ENCODE assay signal across 20 mouse cellular contexts in the genomic region with DNA sequence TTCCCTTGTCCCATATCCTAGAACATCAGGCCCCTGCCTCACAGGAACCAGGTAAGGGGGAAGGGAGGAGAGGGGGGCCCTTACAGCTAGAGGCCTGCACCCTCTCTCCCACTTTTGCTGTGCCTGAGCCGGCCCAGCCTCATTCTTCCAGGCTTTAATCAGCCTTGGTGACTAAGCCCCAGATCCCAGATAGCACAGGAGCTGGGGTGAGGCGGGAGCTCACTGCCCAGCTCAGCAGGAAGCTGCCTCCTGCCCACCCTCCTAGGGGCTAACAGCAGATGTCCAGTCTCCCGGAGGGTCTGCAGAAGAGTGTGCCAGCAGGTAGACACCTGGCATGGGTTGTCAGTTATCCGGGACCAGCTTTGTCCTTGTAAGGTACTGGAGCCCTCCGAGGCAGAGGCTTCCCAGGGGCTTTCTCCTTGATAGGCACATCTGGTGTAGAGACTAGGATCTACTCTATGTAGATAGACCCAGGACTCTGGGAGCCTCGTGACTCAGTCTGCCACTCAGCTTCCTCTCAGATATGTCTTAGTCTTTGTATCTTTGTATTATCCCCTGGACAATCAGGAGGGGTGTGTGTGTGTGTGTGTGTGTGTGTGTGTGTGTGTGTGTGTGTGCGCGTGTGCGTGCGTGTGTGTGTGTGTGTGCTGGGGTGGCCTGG. TPM values are rescaled to one million over a fixed set of nuclear protein-coding genes. Genes with fewer than 3 reads are reported as not detected.
A peak's percentile ranks its signal among the peaks of the same experiment; 100 is the strongest.
DNase-seq lines count a peak whose midpoint lies in the region; ATAC-seq and TF ChIP-seq lines count a peak whose summit lies in the region.
"Had no signal": no experiment of that assay in that cellular context is flagged by ENCODE, and none has a peak within 500 bp of the region (broad histone marks: within the 10 kb centered on the region; RNA-seq: fewer than 3 reads in every experiment).

No protein-coding gene starts in this region.

- H3K79me2 ChIP-seq in C2C12 (ENCODE audit: control insufficient read depth, insufficient read depth) = peaks cover 18% of the 10 kb centered on the region
- no peaks in the 10 kb centered on the region for H3K79me2 ChIP-seq in myocyte (ENCODE audit: control insufficient read depth, insufficient read depth)

- H3K36me3 ChIP-seq in embryonic facial prominence, embryonic 12.5 days = peaks cover 88% of the 10 kb centered on the region
- H3K36me3 ChIP-seq in embryonic facial prominence, embryonic 10.5 days (replicated peaks) = peaks cover 96% of the 10 kb centered on the region
- H3K36me3 ChIP-seq in kidney, embryonic 16.5 days (ENCODE audit: insufficient read depth, low read length) = peaks cover 40% of the 10 kb centered on the region
- H3K36me3 ChIP-seq in C2C12 (ENCODE audit: control insufficient read depth, insufficient read depth) (peaks cover 67% of the 10 kb centered on the region), myocyte (ENCODE audit: control insufficient read depth, insufficient read depth) (peaks cover 3% of the 10 kb centered on the region)

- no peak for TF ChIP-seq POLR2A in myocyte (IDR thresholded peaks at IDR 0.05; ENCODE audit: insufficient read length, low read depth)

- H3K4me1 ChIP-seq in embryonic facial prominence, embryonic 12.5 days = no peaks in the 10 kb centered on the region
- peaks cover 12% of the 10 kb centered on the region; the same call in 1 of the 2 replicates for H3K4me1 ChIP-seq in embryonic facial prominence, embryonic 10.5 days
- H3K4me1 ChIP-seq in kidney, embryonic 16.5 days (ENCODE audit: insufficient read depth, low read length) = peaks cover 11% of the 10 kb centered on the region

- ATAC-seq in embryonic facial prominence, embryonic 12.5 days (ENCODE audit: insufficient number of reproducible peaks, insufficient read depth, low FRiP score, low TSS enrichment) = no peak
- ATAC-seq in kidney, embryonic 16.5 days (ENCODE audit: low FRiP score, low TSS enrichment) = peak; percentile 16; the same call in 1 of the 2 replicates

- no peak for TF ChIP-seq CTCF in C2C12 (IDR thresholded peaks at IDR 0.05; ENCODE audit: control insufficient read depth, insufficient read depth, insufficient read length)

- no peaks in the 10 kb centered on the region for H3K27me3 ChIP-seq in embryonic facial prominence, embryonic 12.5 days
- H3K27me3 ChIP-seq in embryonic facial prominence, embryonic 10.5 days (replicated peaks; ENCODE audit: low read depth, poor library complexity, severe bottlenecking) = no peaks in the 10 kb centered on the region
- H3K27me3 ChIP-seq in kidney, embryonic 16.5 days (ENCODE audit: insufficient read depth, low read length) = no peaks in the 10 kb centered on the region
- no peaks in the 10 kb centered on the region for H3K27me3 ChIP-seq in C2C12 (ENCODE audit: control insufficient read depth, insufficient read depth, insufficient read length)
- no peaks in the 10 kb centered on the region for H3K27me3 ChIP-seq in myocyte (ENCODE audit: control insufficient read depth, insufficient read depth, insufficient read length)
- H3K27me3 ChIP-seq: heart, embryonic 15.5 days; liver, embryonic 15.5 days had no signal

- 0 out of 2 replicates have a peak overlapping the region, but pooled peaks have one; percentile 17 for H3K27ac ChIP-seq in embryonic facial prominence, embryonic 12.5 days
- no peak overlapping the region for H3K27ac ChIP-seq in embryonic facial prominence, embryonic 10.5 days (replicated peaks)
- H3K27ac ChIP-seq in kidney, embryonic 16.5 days (ENCODE audit: low read length) = no peak overlapping the region
- H3K27ac ChIP-seq: heart, embryonic 15.5 days; liver, embryonic 15.5 days had no signal

- H3K9ac ChIP-seq in embryonic facial prominence, embryonic 12.5 days = no peak overlapping the region
- H3K9ac ChIP-seq in kidney, embryonic 16.5 days (replicated peaks; ENCODE audit: low read length) = no peak overlapping the region
- H3K9ac ChIP-seq: heart, embryonic 15.5 days; liver, embryonic 15.5 days had no signal

- peaks cover 1% of the 10 kb centered on the region for H3K79me3 ChIP-seq in C2C12 (ENCODE audit: low read depth)

- no peak for DNase-seq in embryonic facial prominence, embryonic 10.5 days (ENCODE audit: low spot score)
- no peak for DNase-seq in kidney, adult 18-20 months
- no peak for DNase-seq in lung, adult 18-20 months
- no peak for DNase-seq in cerebellum, adult 8-10 months
- DNase-seq: adrenal gland, adult 8-10 months; cerebellum, adult 18-20 months; gastrocnemius, postnatal 14 days; kidney, adult 11 months; layer of hippocampus, postnatal 36 days; left cerebral cortex, postnatal 4 days; lung, postnatal 36 days; spleen, adult 18-20 months had no signal

- H3K4me3 ChIP-seq in embryonic facial prominence, embryonic 12.5 days = no peak overlapping the region
- H3K4me3 ChIP-seq in embryonic facial prominence, embryonic 10.5 days = no peak overlapping the region
- no peak overlapping the region for H3K4me3 ChIP-seq in kidney, embryonic 16.5 days (ENCODE audit: low read length)
- H3K4me3 ChIP-seq in C2C12 (ENCODE audit: insufficient read depth, poor library complexity, severe bottlenecking) (no peak overlapping the region), myocyte (no peak overlapping the region)
- H3K4me3 ChIP-seq: erythroblast, embryonic 14.5 days; heart, embryonic 15.5 days; liver, embryonic 15.5 days; midbrain, embryonic 10.5 days had no signal

- no peaks in the 10 kb centered on the region for H3K9me3 ChIP-seq in embryonic facial prominence, embryonic 12.5 days
- no peaks in the 10 kb centered on the region for H3K9me3 ChIP-seq in embryonic facial prominence, embryonic 10.5 days
- no peaks in the 10 kb centered on the region for H3K9me3 ChIP-seq in kidney, embryonic 16.5 days (ENCODE audit: low read length)
- H3K9me3 ChIP-seq: heart, embryonic 15.5 days; liver, embryonic 15.5 days; midbrain, embryonic 10.5 days had no signal

- no peak overlapping the region for H3ac ChIP-seq in C2C12 (ENCODE audit: control insufficient read depth, insufficient read length, low read depth)
- H3ac ChIP-seq in myocyte (ENCODE audit: control insufficient read depth, insufficient read length) = no peak overlapping the region

- H3K4me2 ChIP-seq in embryonic facial prominence, embryonic 12.5 days (replicated peaks) = no peak overlapping the region
- H3K4me2 ChIP-seq in kidney, embryonic 16.5 days (replicated peaks; ENCODE audit: low read depth, low read length) = no peak overlapping the region
- H3K4me2 ChIP-seq in myocyte (ENCODE audit: low read depth) = peak overlapping the region; percentile 7
- H3K4me2 ChIP-seq: heart, embryonic 15.5 days; liver, embryonic 15.5 days had no signal

- WGBS in embryonic facial prominence, embryonic 12.5 days = 80% methylated on average over 10 of the region's 10 CpGs
- WGBS in embryonic facial prominence, embryonic 10.5 days = 76% methylated on average over 10 of the region's 10 CpGs
- WGBS in kidney, embryonic 16.5 days = 83% methylated on average over 10 of the region's 10 CpGs

TF ChIP-seq in C2C12, 6 proteins besides CTCF, POLR2A, EP300 and RAD21:
- TF ChIP-seq FOSL1 (IDR thresholded peaks at IDR 0.05; ENCODE audit: insufficient read depth, low read length, poor library complexity, severe bottlenecking) = no peak
- TF ChIP-seq MYOD1 (IDR thresholded peaks at IDR 0.05; ENCODE audit: control insufficient read depth, insufficient read length, low read depth) = peak; percentile 9

TF ChIP-seq in myocyte, 11 proteins besides CTCF, POLR2A, EP300 and RAD21:
- no peak for TF ChIP-seq CEBPB (IDR thresholded peaks at IDR 0.05; ENCODE audit: insufficient read depth, poor library complexity, severe bottlenecking)
- TF ChIP-seq MYOD1 (IDR thresholded peaks at IDR 0.05; ENCODE audit: control insufficient read depth in 1 of 3, insufficient read length in 2 of 3, low read depth in 2 of 3) = peak in 1 of 3 experiments; percentile 28
TF ChIP-seq in myocyte: peak in this region for 1.

RNA-seq across cellular contexts. Expression of a gene that starts 33.5 kb away (rescaled TPM):
- 13.4 and 13.8 TPM in 2 replicates for polyA plus RNA-seq in embryonic facial prominence, embryonic 12.5 days (2016; fragmentation: Nextera tagmentation; extraction: Ambion mirVana)
- 8.6 and 8.7 TPM in 2 replicates for polyA plus RNA-seq in embryonic facial prominence, embryonic 10.5 days (2016; fragmentation: Nextera tagmentation; extraction: Ambion mirVana)
- 10.9 and 11.3 TPM in 2 replicates for polyA plus RNA-seq in kidney, embryonic 16.5 days (2015; fragmentation: Nextera tagmentation; extraction: Ambion mirVana)
- polyA plus RNA-seq in C2C12 (2012; fragmentation: generic; extraction: Trizol) (78.4 TPM), myocyte (2012; fragmentation: generic; extraction: Trizol) (35.0 TPM)

RNA-seq across cellular contexts. Expression of a gene that starts 58.5 kb away (rescaled TPM):
- polyA plus RNA-seq in embryonic facial prominence, embryonic 12.5 days (2016; fragmentation: Nextera tagmentation; extraction: Ambion mirVana) = 0.06 and 0.28 TPM in 2 replicates
- 0.26 and 0.29 TPM in 2 replicates for polyA plus RNA-seq in embryonic facial prominence, embryonic 10.5 days (2016; fragmentation: Nextera tagmentation; extraction: Ambion mirVana)
- 0.27 and 0.44 TPM in 2 replicates for polyA plus RNA-seq in kidney, embryonic 16.5 days (2015; fragmentation: Nextera tagmentation; extraction: Ambion mirVana)
- polyA plus RNA-seq in C2C12 (2012; fragmentation: generic; extraction: Trizol) (0.01 TPM), myocyte (2012; fragmentation: generic; extraction: Trizol) (0.12 TPM)
- polyA plus RNA-seq: erythroblast, embryonic 14.5 days; heart, embryonic 15.5 days had no signal
